In genomic region chr5:92435025-92435584, GRCm38 (mm10) we compare ENCODE assay signal across 1 mouse cellular context.
TF ChIP-seq lines count a peak whose summit lies in the region.

Gene Nup54, minus strand, starts transcription at chr5:92435219.

TF ChIP-seq in MEL, 35 proteins besides CTCF, POLR2A, EP300 and RAD21 (continued from another document):
- TF ChIP-seq MYC (IDR thresholded peaks at IDR 0.05; ENCODE audit: low read depth, low read length): peak; percentile 97
- no peak for TF ChIP-seq MAFK (IDR thresholded peaks at IDR 0.05; ENCODE audit: borderline replicate concordance, low read depth, low read length)
- TF ChIP-seq E2F4 (IDR thresholded peaks at IDR 0.05; ENCODE audit: borderline replicate concordance, low read depth, low read length): no peak
- TF ChIP-seq JUND (IDR thresholded peaks at IDR 0.05; ENCODE audit: low read depth, low read length): no peak
- peak; percentile 69; the same call in 1 of the 2 replicates for TF ChIP-seq MAZ (IDR thresholded peaks at IDR 0.05; ENCODE audit: low read depth, low read length)
- TF ChIP-seq TCF12 (IDR thresholded peaks at IDR 0.05; ENCODE audit: low read depth, low read length): peak; percentile 90
